Mouse (Mus musculus): ENCODE measurements around the gene Sertad1.

The Sertad1 gene

GRCm38 (mm10) chr7:27506765-27507370 is 20.2 kb downstream of the Sertad1 start:
- no peak for DNase-seq

GRCm38 (mm10) chr7:27507711-27508647 is 21.3 kb downstream of the Sertad1 start:
- DNase-seq: peak; percentile 89 to 93

- DNase-seq: peak; percentile 47 to 59
These were observed 21.9 kb downstream of the Sertad1 start for GRCm38 (mm10) chr7:27508648-27509005.

GRCm38 (mm10) chr7:27510809-27511208 is 24.1 kb downstream of the Sertad1 start:
- no peak for DNase-seq

- no peak for DNase-seq
These were observed 28.3 kb downstream of the Sertad1 start for GRCm38 (mm10) chr7:27514961-27515360.

- DNase-seq: no peak
These were observed 31.6 kb downstream of the Sertad1 start for GRCm38 (mm10) chr7:27518314-27518713.

- no peak for DNase-seq
These were observed 33.4 kb downstream of the Sertad1 start for GRCm38 (mm10) chr7:27520104-27520503.

- no peak for DNase-seq
These were observed 33.9 kb downstream of the Sertad1 start for GRCm38 (mm10) chr7:27520599-27520998.

GRCm38 (mm10) chr7:27522967-27523366 is 36.3 kb downstream of the Sertad1 start, which contains the start of gene Hipk4:
Gene Hipk4 (plus strand): TSS chr7:27523267.
- no peak for DNase-seq

GRCm38 (mm10) chr7:27523805-27524204 is 37.1 kb downstream of the Sertad1 start:
- DNase-seq: no peak

- peak; percentile 80 to 81 for DNase-seq
These were observed 39.5 kb downstream of the Sertad1 start for GRCm38 (mm10) chr7:27526039-27526827.

- no peak for DNase-seq
These were observed 42.4 kb downstream of the Sertad1 start for GRCm38 (mm10) chr7:27529070-27529469.

- DNase-seq: no peak
These were observed 44.2 kb downstream of the Sertad1 start for GRCm38 (mm10) chr7:27530937-27531336.

GRCm38 (mm10) chr7:27531707-27532106 is 45.0 kb downstream of the Sertad1 start:
- DNase-seq: no peak

GRCm38 (mm10) chr7:27532480-27533050 is 45.9 kb downstream of the Sertad1 start:
- DNase-seq: no peak

GRCm38 (mm10) chr7:27535386-27535785 is 48.7 kb downstream of the Sertad1 start:
- DNase-seq: no peak

GRCm38 (mm10) chr7:27536618-27537017 is 49.9 kb downstream of the Sertad1 start:
- DNase-seq: no peak

- no peak for DNase-seq
These were observed 51.3 kb downstream of the Sertad1 start for GRCm38 (mm10) chr7:27537998-27538397.

- DNase-seq: no peak
These were observed 52.1 kb downstream of the Sertad1 start for GRCm38 (mm10) chr7:27538797-27539196.

Data from cerebellum, postnatal 36 days (tissue).